Mouse (Mus musculus) neural tube, embryonic 14.5 days (tissue): ENCODE data around the gene Sec1. TPM values are rescaled to one million over a fixed set of nuclear protein-coding genes. Genes with fewer than 3 reads are reported as not detected.
"Not testable (repeated sequence)": the region's sequence is repeated elsewhere in the genome, so short reads cannot be mapped to it uniquely, and the experiment has no call there.

Source experiments
- ATAC-seq: fragments of 200-750 bp; cut with Nextera tagmentation; 2 replicates; pipeline ENCODE4 v1.8.0; 2017; ENCODE audit warnings: low read depth, mild to moderate bottlenecking, moderate TSS enrichment, moderate library complexity
- H3K27ac ChIP-seq: fragments of 300-500 bp; sonication (generic); 2 replicates; pipeline ENCODE4 v1.5.1; 2014; ENCODE audit warnings: low read depth, mild to moderate bottlenecking, control low read depth, low read length, moderate library complexity, mixed read lengths
- H3K27me3 ChIP-seq: fragments of 300-500 bp; sonication (generic); 2 replicates; pipeline ENCODE4 v1.6.1; 2014; ENCODE audit warnings: low read length; ENCODE audit not compliant: control insufficient read depth, insufficient read depth
- H3K36me3 ChIP-seq: fragments of 300-500 bp; sonication (generic); 2 replicates; pipeline ENCODE4 v1.6.1; 2014; ENCODE audit warnings: low read length, mixed read lengths; ENCODE audit not compliant: control insufficient read depth, insufficient read depth
- H3K4me1 ChIP-seq: fragments of 300-500 bp; sonication (generic); 2 replicates; pipeline ENCODE4 v1.6.1; 2014; ENCODE audit warnings: low read length; ENCODE audit not compliant: control insufficient read depth, insufficient read depth
- H3K4me2 ChIP-seq: fragments of 300-500 bp; sonication (generic); 2 replicates; pipeline ENCODE4 v1.6.1; 2014; ENCODE audit warnings: mild to moderate bottlenecking, low read depth, low read length, control low read depth
- H3K4me3 ChIP-seq: fragments of 300-500 bp; sonication (generic); 2 replicates; pipeline ENCODE4 v1.5.1; 2014; ENCODE audit warnings: low read depth, low read length, control low read depth, mixed read lengths
- H3K9ac ChIP-seq: fragments of 300-500 bp; sonication (generic); replicated peaks from 2 replicates; pipeline ENCODE4 v1.6.1; 2014; ENCODE audit warnings: low read depth, mild to moderate bottlenecking, control low read depth, low read length, mixed read lengths
- H3K9me3 ChIP-seq: fragments of 300-500 bp; sonication (generic); 2 replicates; pipeline ENCODE4 v1.6.1; 2016; ENCODE audit warnings: low read length; ENCODE audit not compliant: control insufficient read depth
- WGBS: fragments of 180-500 bp; shearing (Covaris S2); extraction: QIAGEN DNeasy Blood & Tissue Kit; methylation state at CpG from one replicate; pipeline ENCODE4 v1.1.7; 2014; 5-methylcytosine and 5-hydroxymethylcytosine counted together
- polyA plus RNA-seq: library from polyadenylated mRNA; unstranded; fragments of >200 nt; fragmentation: Nextera tagmentation; extraction: Ambion mirVana; gene quantifications from 2 replicates; pipeline ENCODE4 v1.2.1, GENCODE M21; 2014

Gene Sec1
- polyA plus RNA-seq, 1 experiment from 2014 or later = 0.13 TPM

DNA sequence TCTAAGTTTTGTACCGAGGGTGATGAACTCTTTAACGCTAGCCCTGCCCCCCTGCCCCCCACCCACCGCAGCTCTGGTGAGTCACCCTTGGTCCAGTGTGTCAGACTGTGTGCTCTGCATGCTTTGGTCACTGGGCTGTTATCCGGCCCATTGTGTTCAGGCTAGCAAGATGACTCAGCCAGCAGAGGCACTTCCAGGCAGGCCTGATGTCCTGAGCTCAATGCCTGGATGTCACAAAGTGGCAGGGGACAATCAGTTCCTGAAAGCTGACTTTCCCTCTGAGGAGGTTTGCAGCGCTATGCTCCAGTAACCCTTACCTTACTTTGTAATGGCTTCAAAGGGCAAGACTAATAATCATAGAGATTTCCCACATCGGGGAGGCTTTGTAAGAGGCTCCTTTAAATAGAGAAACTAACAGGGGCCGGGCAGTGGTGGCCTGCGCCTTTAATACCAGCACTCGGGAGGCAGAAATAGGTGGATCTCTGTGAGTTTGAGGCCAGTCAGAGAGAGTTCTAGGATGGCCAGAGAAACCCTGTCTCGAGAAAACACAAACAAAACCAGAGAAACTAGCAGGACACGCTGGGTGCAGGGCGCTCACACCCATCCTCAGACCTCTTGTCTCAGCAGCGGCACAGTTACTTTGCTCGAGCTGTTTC, 14.1 kb downstream of the Sec1 start:
- no peaks in the 10 kb centered on the region for H3K27me3 ChIP-seq
- H3K9ac ChIP-seq = no peak overlapping the region
- no peak overlapping the region for H3K4me3 ChIP-seq
- no peak overlapping the region for H3K4me2 ChIP-seq
- H3K36me3 ChIP-seq = no peaks in the 10 kb centered on the region
- no peak overlapping the region for H3K27ac ChIP-seq
- no peaks in the 10 kb centered on the region; the same call in 1 of the 2 replicates for H3K4me1 ChIP-seq
- H3K9me3 ChIP-seq = no peaks in the 10 kb centered on the region
- 77% methylated on average over 14 of the region's 14 CpGs for WGBS
- ATAC-seq = no peak

DNA sequence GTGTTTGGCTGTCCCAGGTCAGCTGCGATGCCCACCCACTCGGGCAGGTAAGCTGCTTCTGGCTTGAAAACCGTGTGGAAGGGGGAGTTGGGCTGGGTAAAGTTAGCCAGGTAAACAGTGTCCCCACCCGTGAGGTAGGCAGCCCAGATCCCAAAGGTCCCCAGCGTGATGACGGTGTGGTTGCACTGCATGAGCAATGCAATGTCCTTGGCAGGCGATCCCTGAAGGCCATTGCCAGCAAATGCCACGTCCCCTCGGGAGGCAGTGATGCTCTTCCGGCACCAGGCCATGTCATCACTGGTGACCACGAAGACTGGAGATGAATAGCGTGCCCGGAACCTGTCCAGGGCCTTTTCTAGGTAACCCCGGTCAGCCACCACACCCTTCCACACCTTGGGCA, 15.7 kb downstream of the Sec1 start:
- Histone ChIP-seq H3K27ac (no peak overlapping the region), H3K27me3 (no peaks in the 10 kb centered on the region), H3K9me3 (no peaks in the 10 kb centered on the region), H3K4me2 (no peak overlapping the region), H3K36me3 (no peaks in the 10 kb centered on the region), H3K4me3 (no peak overlapping the region), H3K4me1 (no peaks in the 10 kb centered on the region; the same call in 1 of the 2 replicates), H3K9ac (no peak overlapping the region)
- no peak for ATAC-seq
- 92% methylated on average over 14 of the region's 14 CpGs for WGBS

DNA sequence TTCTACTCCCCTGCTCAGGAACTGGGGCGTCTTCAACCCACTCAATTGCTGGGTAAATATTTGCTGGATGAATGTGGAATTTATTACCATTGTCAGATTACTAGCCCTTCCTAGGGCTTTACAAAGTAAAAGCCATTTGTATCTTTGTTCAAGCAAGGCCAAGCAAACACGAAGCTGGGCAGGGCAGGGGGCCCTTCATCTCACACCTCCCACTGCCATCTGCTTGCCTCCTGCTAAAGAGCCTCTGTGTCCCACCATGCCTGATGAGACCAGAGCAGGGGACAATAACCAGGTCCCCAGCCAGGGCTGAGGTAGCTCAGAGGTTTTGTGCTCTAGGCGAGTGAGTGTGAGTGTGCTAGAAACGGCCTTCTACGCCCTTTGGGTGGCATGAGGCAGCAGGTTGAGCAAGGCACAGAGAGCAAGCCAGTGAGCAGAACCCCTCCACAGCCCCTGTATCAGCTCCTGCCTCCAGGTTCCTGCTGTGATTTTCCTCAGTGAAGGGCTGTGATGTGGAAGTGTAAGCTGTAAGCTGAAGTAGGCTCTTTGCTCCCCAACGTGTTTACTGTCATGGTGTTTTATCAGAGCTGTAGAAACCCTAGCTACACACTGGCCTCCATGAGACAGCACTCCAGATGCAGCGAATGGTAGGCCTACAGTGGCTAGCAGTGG, 16.4 kb downstream of the Sec1 start:
- H3K4me3 ChIP-seq = no peak overlapping the region
- ATAC-seq = no peak
- no peaks in the 10 kb centered on the region for H3K9me3 ChIP-seq
- H3K27ac ChIP-seq = no peak overlapping the region
- no peak overlapping the region for H3K9ac ChIP-seq
- H3K4me1 ChIP-seq = no peaks in the 10 kb centered on the region; the same call in 1 of the 2 replicates
- WGBS = 82% methylated on average over 7 of the region's 7 CpGs
- H3K4me2 ChIP-seq = no peak overlapping the region
- no peaks in the 10 kb centered on the region for H3K27me3 ChIP-seq
- no peaks in the 10 kb centered on the region for H3K36me3 ChIP-seq

DNA sequence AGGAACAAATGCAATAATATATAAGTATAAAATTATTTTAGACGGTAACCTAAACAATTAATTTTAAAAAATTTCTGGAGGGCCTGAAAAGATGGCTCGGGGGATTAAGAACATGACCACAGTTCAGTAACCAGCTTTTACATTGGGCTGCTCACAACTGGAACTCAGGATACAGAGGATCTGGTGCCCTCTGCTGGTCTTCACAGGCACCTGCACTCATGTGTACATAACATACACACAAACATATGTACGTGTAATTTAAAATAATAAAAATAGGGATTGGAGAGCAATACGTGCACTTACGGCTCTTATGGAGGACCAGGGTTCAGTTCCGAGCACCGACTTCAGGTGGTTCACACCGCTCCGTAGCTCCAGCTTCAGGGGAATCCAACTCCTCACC, 25.3 kb downstream of the Sec1 start:
- Histone ChIP-seq H3K27me3 (no peaks in the 10 kb centered on the region), H3K9me3 (no peaks in the 10 kb centered on the region), H3K27ac (no peak overlapping the region), H3K4me2 (no peak overlapping the region), H3K4me3 (no peak overlapping the region), H3K9ac (no peak overlapping the region), H3K4me1 (no peaks in the 10 kb centered on the region), H3K36me3 (no peaks in the 10 kb centered on the region)
- ATAC-seq = no peak
- WGBS = 96% methylated on average over 9 of the region's 9 CpGs

DNA sequence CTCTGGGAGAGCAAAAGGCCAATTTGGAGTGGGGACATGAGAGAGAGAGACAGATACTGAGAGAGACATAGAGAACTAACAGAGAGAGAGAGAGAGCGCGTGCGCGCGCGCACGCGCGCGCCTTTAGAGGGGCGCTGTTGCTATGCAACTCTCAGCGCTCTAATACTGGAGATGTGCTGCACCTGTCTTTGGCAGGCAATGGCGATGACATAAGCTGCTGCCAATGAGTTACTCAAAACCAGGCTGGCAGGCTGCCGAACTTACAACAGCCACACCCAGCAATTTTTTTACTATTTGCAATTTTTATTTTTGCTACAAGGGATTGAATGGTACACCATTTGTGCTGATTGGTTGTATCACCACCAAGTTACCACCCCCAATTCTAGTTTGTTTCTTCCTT, 26.4 kb downstream of the Sec1 start:
- Histone ChIP-seq H3K4me2 (no peak overlapping the region), H3K36me3 (no peaks in the 10 kb centered on the region), H3K9ac (no peak overlapping the region), H3K9me3 (no peaks in the 10 kb centered on the region), H3K27ac (no peak overlapping the region), H3K4me1 (no peaks in the 10 kb centered on the region), H3K27me3 (no peaks in the 10 kb centered on the region), H3K4me3 (no peak overlapping the region)
- 82% methylated on average over 14 of the region's 14 CpGs for WGBS
- ATAC-seq = no peak

DNA sequence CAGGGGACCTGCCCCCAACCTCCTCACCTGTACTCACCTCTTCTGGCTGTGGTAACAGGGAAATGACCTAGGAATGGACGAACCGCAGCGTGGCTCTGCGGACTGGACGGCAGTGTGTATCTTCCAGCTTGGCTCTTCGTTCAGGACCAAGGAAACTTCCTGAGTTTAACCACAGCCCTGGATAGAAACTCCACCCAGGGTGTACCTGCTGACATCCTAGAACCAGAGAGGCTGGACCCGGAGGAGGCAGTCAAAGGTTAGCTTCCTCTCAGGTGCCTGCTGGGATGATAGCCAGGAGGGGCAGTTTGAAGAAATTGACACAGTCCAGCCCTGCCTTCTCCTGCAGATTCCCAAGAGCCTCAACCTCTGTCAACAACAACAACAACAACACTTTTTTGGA, 28.0 kb downstream of the Sec1 start, which contains the start of gene Fut2:
Gene Fut2 (minus strand): TSS at position 234 of the 400 bp plus-strand sequence.
- no peaks in the 10 kb centered on the region for H3K4me1 ChIP-seq
- H3K36me3 ChIP-seq = no peaks in the 10 kb centered on the region
- no peak within 1 kb of the TSS for H3K27ac ChIP-seq
- H3K4me2 ChIP-seq = no peak within 1 kb of the TSS
- ATAC-seq = no peak
- no peaks in the 10 kb centered on the region for H3K9me3 ChIP-seq
- 86% methylated on average over 7 of the region's 7 CpGs for WGBS
- no peak within 1 kb of the TSS for H3K4me3 ChIP-seq
- H3K9ac ChIP-seq = no peak within 1 kb of the TSS
- H3K27me3 ChIP-seq = no peaks in the 10 kb centered on the region

DNA sequence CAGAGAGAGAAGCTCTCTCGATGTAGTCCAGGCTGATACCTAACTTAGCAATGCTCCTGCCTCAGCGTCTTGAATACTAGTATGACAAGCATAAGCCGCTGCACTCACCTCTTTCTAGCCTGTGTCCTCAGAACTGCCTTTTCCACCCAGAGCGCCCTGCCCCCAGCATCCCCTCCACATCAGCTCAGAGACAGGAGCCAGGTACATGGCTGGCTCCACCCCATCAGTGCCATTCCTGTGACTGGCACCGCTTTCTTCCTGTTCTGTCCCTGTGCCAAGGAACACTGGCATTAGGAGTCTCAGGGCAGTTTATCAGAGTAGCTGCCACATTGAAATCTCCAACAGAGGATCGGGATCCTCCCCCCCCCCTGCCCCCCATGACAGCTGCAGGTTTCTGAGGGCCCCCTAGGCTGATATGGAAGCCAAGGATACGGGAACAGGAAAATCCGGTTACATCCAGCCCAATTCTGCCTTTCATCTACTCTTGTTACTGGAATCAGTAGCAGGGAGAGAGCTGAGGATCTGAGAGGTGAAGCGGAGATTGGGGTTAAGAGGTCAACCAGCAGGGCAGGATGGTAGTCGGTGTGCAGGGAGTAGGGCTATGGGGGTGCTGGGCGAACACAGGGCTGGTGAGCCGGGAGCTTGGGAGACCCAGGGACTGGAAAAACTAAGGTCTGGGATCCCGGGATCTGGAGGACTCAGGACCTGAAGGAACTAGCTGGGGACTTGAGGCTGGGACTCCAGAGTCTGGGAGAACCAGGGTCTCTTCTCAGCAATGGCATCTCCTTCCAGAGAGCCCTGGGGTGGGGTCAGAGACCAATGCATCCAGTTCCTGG, 28.7 kb downstream of the Sec1 start:
- WGBS = 63% methylated on average over 13 of the region's 13 CpGs
- H3K4me1 ChIP-seq = no peaks in the 10 kb centered on the region
- H3K9ac ChIP-seq = no peak overlapping the region
- no peaks in the 10 kb centered on the region for H3K36me3 ChIP-seq
- no peak overlapping the region for H3K27ac ChIP-seq
- H3K9me3 ChIP-seq = no peaks in the 10 kb centered on the region
- no peak overlapping the region for H3K4me2 ChIP-seq
- H3K27me3 ChIP-seq = no peaks in the 10 kb centered on the region
- no peak for ATAC-seq
- H3K4me3 ChIP-seq = no peak overlapping the region

DNA sequence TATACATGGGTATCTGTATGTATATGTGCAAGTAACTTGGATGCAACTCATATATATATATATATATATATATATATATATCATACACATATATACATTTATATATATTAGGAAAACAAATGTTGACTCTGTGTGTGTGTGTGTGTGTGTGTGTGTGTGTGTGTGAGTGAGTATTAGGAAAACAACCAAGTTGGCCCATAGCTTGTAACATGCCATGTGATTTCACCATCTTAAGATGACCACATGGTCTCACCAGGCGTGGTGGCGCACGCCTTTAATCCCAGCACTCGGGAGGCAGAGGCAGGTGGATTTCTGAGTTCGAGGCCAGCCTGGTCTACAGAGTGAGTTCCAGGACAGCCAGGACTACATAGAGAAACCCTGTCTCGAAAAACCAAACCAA, 32.5 kb downstream of the Sec1 start:
- H3K9me3 ChIP-seq, ATAC-seq, H3K4me3 ChIP-seq, H3K27me3 ChIP-seq, H3K4me2 ChIP-seq, H3K9ac ChIP-seq, H3K27ac ChIP-seq, H3K36me3 ChIP-seq, H3K4me1 ChIP-seq: not testable (repeated sequence)
- WGBS = 87% methylated on average over 6 of the region's 6 CpGs
